Mouse (Mus musculus) heart, adult 2 months (tissue): ENCODE results near the gene Zcchc24. TPM values are rescaled to one million over a fixed set of nuclear protein-coding genes. Genes with fewer than 3 reads are reported as not detected.

Source experiments
- DNase-seq, 2 experiments: peaks; one replicate each; pipeline ENCODE4 v3.0.0; 2021
- H3K27ac ChIP-seq: fragments of 200-600 bp; 2 replicates; pipeline ENCODE4 v1.8.1; 2022
- H3K27me3 ChIP-seq: fragments of 200-500 bp; 2 replicates; pipeline ENCODE4 v1.6.1; 2012; ENCODE audit warnings: mild to moderate bottlenecking, low read length, inconsistent platforms, mixed read lengths; ENCODE audit not compliant: control insufficient read depth, insufficient read depth
- H3K36me3 ChIP-seq: fragments of 200-500 bp; 2 replicates; pipeline ENCODE4 v1.6.1; 2012; ENCODE audit warnings: low read length, inconsistent platforms; ENCODE audit not compliant: control insufficient read depth, insufficient read depth
- H3K4me1 ChIP-seq: fragments of 200-500 bp; 2 replicates; pipeline ENCODE4 v1.6.1; 2011; ENCODE audit warnings: low read length; ENCODE audit not compliant: control insufficient read depth, insufficient read depth
- H3K4me3 ChIP-seq: fragments of 200-600 bp; 2 replicates; pipeline ENCODE4 v1.8.1; 2022
- H3K79me2 ChIP-seq: fragments of 200-500 bp; replicated peaks from 2 replicates; pipeline ENCODE4 v1.6.1; 2012; ENCODE audit warnings: mild to moderate bottlenecking, inconsistent platforms, low read length, moderate library complexity, mixed read lengths; ENCODE audit not compliant: control insufficient read depth, insufficient read depth
- H3K9ac ChIP-seq: fragments of 200-500 bp; 2 replicates; pipeline ENCODE4 v1.6.1; 2012; ENCODE audit warnings: low read depth, mild to moderate bottlenecking, control low read depth, inconsistent platforms, low read length, mixed read lengths
- CTCF ChIP-seq: fragments of 200-600 bp; IDR thresholded peaks from 2 replicates; pipeline ENCODE4 v1.8.1; 2022; ENCODE audit warnings: antibody characterized with exemption, mild to moderate bottlenecking, moderate library complexity
- EP300 ChIP-seq: fragments of 200-500 bp; IDR thresholded peaks from 2 replicates; pipeline ENCODE4 v1.6.1; 2011; ENCODE audit warnings: low read depth, low read length, control low read depth; ENCODE audit not compliant: insufficient read depth
- POLR2A ChIP-seq: fragments of 200-500 bp; IDR thresholded peaks from 2 replicates; pipeline ENCODE4 v1.6.1; 2011; ENCODE audit warnings: mild to moderate bottlenecking, low read depth, low read length, control low read depth; ENCODE audit not compliant: insufficient read depth
- WGBS: fragments of 180-500 bp; shearing (Covaris S2); methylation state at CpG from one replicate; pipeline ENCODE4 v1.1.7; 2018; 5-methylcytosine and 5-hydroxymethylcytosine counted together
- intact Hi-C: fragments of 180-260 bp; cut with DNase I; formaldehyde crosslinking; loops from one replicate; pipeline ENCODE4 v1.15.1; 2025
- polyA plus RNA-seq: library from polyadenylated mRNA; depleted of rRNA; stranded (reverse); fragments of >200 nt; gene quantifications from 2 replicates; pipeline ENCODE4 v1.2.3, GENCODE M21; 2012
- total RNA-seq, 2 experiments: library from RNA; stranded (reverse); gene quantifications; 2 replicates each; pipeline ENCODE4 v1.2.3; 2021

Zcchc24 gene
- total and polyA plus RNA-seq, 3 experiments, result 27.3 to 33.5 (median 33.5) TPM

DNA sequence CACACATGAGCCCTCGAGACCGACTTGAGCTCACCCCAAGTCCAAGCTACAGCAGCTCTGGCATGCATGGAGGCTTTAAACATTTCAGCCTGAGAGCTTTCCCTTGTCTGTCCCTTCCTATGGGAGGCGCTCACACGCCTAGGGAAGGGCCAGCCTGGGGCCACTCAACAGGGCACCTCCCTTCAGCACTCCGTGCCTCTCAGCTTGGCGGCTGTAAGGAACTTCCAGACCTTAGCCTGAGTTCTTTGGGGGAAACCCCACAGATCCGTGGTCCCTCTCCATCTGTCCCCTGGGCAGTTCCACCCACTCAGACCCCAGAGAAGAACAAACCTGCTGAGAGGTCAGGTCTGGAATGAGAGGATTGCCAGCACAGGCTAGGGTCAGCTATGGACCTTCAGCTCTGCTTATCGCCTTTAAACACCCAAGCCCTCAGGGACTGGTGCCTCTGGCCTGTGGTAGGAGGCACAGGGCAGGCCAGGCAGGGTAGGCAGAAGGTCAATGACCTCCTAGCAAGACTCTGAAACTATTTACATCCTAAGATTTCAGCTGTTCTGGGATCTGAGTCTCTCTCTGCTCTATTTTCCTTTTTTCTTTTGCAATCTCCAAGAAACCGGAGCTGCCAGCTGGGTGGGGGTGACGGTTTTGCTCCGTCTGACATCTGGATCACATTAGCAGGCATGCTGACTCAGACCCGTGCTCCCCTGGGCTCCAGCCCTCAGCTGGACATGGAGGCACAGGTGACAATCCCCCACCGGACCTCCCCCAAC is 19.5 kb downstream of the Zcchc24 start:
- intact Hi-C loops, result no loop called here
- TF ChIP-seq POLR2A (no peak), CTCF (0 out of 2 replicates have a peak, but pooled peaks have one; percentile 16), EP300 (peak; percentile 68; the same call in 1 of the 2 replicates)
- Histone ChIP-seq H3K4me1 (peaks cover 39% of the 10 kb centered on the region), H3K9ac (no peak overlapping the region), H3K27me3 (no peaks in the 10 kb centered on the region), H3K27ac (peak overlapping the region; percentile 68), H3K79me2 (no peaks in the 10 kb centered on the region), H3K36me3 (peaks cover 4% of the 10 kb centered on the region), H3K4me3 (no peak overlapping the region)
- DNase-seq, result peak; percentile 73 to 79
- 65% methylated on average over 13 of the region's 13 CpGs for WGBS

DNA sequence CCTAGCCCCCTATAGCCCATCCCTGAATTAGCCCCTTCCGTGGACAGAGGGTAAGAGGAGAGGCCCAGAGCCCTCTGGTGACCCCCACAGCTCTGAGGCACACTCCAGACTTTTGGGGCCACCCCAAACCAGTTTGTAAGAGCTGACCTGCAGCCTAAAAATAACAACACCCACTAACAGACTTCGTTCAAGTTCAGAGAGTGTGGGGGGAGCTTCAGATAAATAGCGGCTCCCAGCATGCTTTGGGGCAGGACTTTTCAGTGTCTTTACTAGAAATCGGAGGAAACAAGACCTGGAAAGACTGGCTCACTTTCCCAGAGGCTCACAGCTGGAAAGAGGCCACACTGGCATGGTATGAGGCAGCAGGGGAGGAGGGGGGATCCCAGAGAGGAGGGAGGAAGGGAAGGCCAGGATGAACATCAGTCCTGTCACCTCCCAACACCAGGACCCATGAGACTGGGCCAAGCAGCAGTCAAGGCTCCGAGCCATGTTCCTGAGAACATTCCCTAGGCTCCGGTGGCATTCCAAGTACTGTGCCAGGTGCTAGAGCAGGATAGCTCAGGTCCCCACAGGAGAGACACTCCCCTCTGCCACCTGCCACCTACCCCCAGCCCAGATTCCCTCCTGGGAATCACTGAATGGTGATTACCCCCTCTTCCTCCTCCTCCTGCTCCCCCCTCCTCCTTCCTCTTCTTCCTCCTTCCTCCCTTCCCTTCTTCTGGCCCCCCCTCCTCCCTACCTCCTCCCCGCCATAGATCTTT is 20.7 kb downstream of the Zcchc24 start:
- intact Hi-C loops, result no loop called here
- peaks cover 4% of the 10 kb centered on the region for H3K36me3 ChIP-seq

DNA sequence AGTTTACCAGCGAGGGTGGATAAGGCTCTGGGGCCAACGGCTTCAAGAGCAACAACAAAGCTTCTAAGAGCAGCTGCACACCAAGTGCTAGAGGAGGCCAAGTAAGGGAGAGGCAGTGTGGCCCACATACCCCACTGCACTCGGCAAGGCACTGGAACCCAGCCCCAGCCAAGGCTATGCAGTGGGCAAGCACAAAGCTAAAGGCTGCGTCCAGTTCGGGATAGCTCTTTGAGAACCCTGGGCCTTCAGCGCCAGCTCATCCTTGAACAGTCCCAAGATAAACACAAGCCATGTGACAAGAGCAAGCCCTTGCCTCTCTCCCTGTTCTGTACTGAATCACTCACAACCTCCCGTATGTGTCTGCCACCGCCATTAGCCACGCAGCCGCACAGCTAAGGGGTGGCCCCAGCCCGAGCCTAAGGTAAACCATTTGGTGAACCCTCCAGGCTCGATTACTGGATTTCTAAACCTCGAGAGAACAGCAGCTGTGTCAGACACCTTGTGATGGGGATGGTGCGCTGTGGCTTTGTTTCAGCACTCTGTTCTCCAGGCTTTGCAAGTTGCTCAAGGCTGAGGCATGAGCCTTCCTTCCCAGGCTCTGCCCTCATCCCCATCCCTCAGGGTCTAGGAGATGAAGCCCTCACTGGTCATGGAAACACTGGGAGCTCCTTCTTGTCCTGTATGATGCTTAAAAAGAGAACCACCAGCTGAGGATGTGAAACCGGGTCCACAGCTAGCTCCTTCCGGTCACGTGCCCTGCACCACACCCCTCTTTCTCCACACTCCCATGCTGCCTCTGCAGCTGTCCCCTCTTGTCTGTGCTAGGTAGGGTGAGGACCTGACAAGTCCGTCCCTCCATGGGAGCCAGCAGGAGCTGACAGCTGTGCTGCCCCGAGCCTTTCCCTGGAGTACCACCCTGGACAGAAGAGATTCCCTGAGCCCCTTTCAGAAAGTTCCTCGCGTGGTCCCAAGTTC is 21.6 kb downstream of the Zcchc24 start:
- Histone ChIP-seq H3K36me3 (peaks cover 4% of the 10 kb centered on the region; the same call in 1 of the 2 replicates), H3K9ac (no peak overlapping the region), H3K27me3 (no peaks in the 10 kb centered on the region), H3K27ac (peak overlapping the region; percentile 40; the same call in 1 of the 2 replicates), H3K4me1 (peaks cover 39% of the 10 kb centered on the region), H3K79me2 (no peaks in the 10 kb centered on the region), H3K4me3 (no peak overlapping the region)
- DNase-seq, result peak in 1 of 2 experiments; percentile 77
- WGBS, result 68% methylated on average over 21 of the region's 21 CpGs
- intact Hi-C loops, result no loop called here
- TF ChIP-seq CTCF (no peak), EP300 (no peak), POLR2A (no peak)

More for the DNA sequence above, 20.7 kb downstream of the Zcchc24 start:
- 41% methylated on average over 7 of the region's 7 CpGs for WGBS
- TF ChIP-seq POLR2A (no peak), CTCF (no peak), EP300 (no peak)
- Histone ChIP-seq H3K4me3 (no peak overlapping the region), H3K27me3 (no peaks in the 10 kb centered on the region), H3K9ac (peak overlapping the region; percentile 17; the same call in 1 of the 2 replicates), H3K4me1 (peaks cover 39% of the 10 kb centered on the region), H3K27ac (peak overlapping the region; percentile 11; the same call in 1 of the 2 replicates), H3K79me2 (no peaks in the 10 kb centered on the region)
- peak in 1 of 2 experiments; percentile 31 for DNase-seq

- no peak overlapping the region for H3K4me3 ChIP-seq
- DNase-seq, result no peak
- H3K36me3 ChIP-seq, result peaks cover 4% of the 10 kb centered on the region; the same call in 1 of the 2 replicates
- intact Hi-C loops, result no loop called here
- 82% methylated on average over 6 of the region's 6 CpGs for WGBS
- H3K27ac ChIP-seq, result peak overlapping the region; percentile 49
- no peaks in the 10 kb centered on the region for H3K27me3 ChIP-seq
- no peaks in the 10 kb centered on the region for H3K79me2 ChIP-seq
- no peak overlapping the region for H3K9ac ChIP-seq
- H3K4me1 ChIP-seq, result peaks cover 39% of the 10 kb centered on the region
- TF ChIP-seq POLR2A (no peak), EP300 (no peak), CTCF (no peak)
Observed at GRCm38 (mm10) chr14:25746371-25746770, 22.5 kb downstream of the Zcchc24 start.

DNA sequence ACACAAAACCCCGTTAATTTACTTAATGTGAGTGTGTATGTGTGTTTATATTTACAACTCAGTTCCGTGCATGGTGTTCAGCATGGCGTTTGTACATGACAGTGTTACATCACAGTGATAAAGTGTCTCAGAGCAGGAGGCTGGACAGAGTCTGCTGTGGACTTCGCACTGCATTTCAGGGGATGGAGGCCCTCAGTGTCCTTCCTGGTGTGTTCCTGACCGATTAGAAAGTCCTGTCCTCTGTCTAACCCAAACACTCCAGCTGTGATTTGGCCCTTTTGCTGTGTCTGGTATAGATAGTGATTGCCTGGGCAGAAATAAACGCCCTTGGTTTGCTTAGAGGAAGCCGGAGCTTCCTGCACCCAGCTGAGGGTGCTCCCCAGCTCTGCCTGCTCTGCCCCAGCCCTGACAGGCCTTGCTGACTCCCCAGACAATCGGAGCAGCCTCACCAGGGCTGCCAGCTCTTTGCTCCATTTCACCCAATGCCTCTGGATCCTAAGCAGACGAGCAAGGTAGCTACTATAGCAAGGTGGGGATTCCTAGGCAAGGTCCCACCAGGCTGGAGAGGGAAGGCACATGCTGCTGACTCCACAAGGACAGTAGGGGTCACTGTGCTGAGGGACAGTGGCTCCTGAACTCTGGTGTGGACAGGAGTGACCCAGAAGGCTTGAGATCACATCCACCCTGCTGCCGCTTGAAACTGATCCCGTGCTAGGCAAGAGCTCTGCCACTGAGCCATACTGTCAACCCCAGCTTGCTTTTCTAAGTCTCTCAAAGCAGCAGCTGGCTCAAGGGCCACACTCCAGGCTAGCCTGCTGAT is 23.3 kb downstream of the Zcchc24 start:
- DNase-seq, result no peak
- no peak for TF ChIP-seq POLR2A
- 0 out of 2 replicates have a peak, but pooled peaks have one; percentile 24 for TF ChIP-seq EP300
- peak; percentile 49 for TF ChIP-seq CTCF
- H3K4me1 ChIP-seq, result peaks cover 36% of the 10 kb centered on the region
- WGBS, result 46% methylated on average over 11 of the region's 11 CpGs
- H3K27me3 ChIP-seq, result no peaks in the 10 kb centered on the region
- no peaks in the 10 kb centered on the region for H3K36me3 ChIP-seq
- no peak overlapping the region for H3K4me3 ChIP-seq
- intact Hi-C loops, result loop anchor here (2.0 kb wide), 1 partner anchor 27 kb away; no protein-coding TSS in a partner anchor
- H3K27ac ChIP-seq, result peak overlapping the region; percentile 49
- no peaks in the 10 kb centered on the region for H3K79me2 ChIP-seq
- peak overlapping the region; percentile 0; the same call in 1 of the 2 replicates for H3K9ac ChIP-seq
